Mouse (Mus musculus): ENCODE results near the gene Gclc. TPM values are rescaled to one million over a fixed set of nuclear protein-coding genes. Genes with fewer than 3 reads are reported as not detected.

Gene Gclc
- polyA plus RNA-seq, 1 experiment from 2014 or later: 16.8 TPM

- peaks cover 29% of the 10 kb centered on the region for H3K4me1 ChIP-seq (replicated peaks)
- peak; percentile 59 for ATAC-seq (ENCODE audit: low read depth)
- H3K27me3 ChIP-seq: no peaks in the 10 kb centered on the region
- no peaks in the 10 kb centered on the region for H3K9me3 ChIP-seq
- H3K27ac ChIP-seq (replicated peaks): no peak overlapping the region
- H3K4me2 ChIP-seq: peak overlapping the region; percentile 25
- no peak overlapping the region for H3K4me3 ChIP-seq
- H3K36me3 ChIP-seq: peaks cover 11% of the 10 kb centered on the region
- peak overlapping the region; percentile 38 for H3K9ac ChIP-seq
- WGBS: 24% methylated on average over 10 of the region's 10 CpGs
These were observed 17.5 kb downstream of the Gclc start for GRCm38 (mm10) chr9:77771765-77772383.

DNA sequence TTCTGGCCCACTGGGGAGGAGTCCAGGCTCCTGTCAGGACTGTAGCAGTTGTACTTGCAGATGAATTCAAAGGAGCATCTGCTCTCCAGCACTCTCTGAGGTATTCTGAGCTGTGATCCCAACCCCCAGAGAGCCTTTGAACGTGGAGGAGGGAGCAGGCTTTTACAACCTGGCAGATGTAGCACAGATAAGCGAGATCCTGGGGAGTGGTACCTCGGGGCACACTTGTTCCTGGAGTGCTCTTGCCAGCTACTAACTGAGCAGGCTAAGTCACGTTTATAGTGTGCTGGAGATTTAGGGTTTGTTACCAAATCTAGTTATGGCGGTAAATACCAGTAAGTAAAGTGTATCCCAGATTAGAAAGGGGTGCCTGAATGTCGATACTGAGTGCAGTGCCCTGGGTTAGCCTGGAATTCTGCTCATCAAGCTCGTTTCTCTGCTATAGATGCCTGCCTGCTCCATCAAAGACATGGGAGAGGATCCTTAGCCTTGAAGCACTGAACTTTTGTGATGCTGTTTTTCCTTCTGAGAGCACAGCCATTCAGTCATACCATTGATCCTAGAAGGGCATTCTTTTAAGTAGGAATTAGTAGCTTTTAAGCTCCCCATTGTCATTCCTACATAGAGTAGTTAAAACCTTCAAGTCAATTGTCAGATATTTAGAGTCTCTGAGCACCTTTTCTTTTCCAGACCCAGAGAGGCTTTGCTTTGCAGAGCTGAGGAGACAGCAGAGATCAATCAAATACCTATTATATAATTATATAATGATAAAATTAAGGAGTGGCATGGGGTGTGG lies 22.6 kb downstream of the Gclc start:
- Histone ChIP-seq H3K4me2 (no peak overlapping the region), H3K36me3 (peaks cover 31% of the 10 kb centered on the region), H3K27me3 (no peaks in the 10 kb centered on the region), H3K9me3 (no peaks in the 10 kb centered on the region), H3K4me3 (no peak overlapping the region), H3K9ac (no peak overlapping the region), H3K4me1 (replicated peaks) (peaks cover 10% of the 10 kb centered on the region), H3K27ac (replicated peaks) (no peak overlapping the region)
- ATAC-seq (ENCODE audit: low read depth): peak; percentile 61
- WGBS: 42% methylated on average over 7 of the region's 7 CpGs

GRCm38 (mm10) chr9:77777622-77778021 lies 23.3 kb downstream of the Gclc start:
- H3K9me3 ChIP-seq: no peaks in the 10 kb centered on the region
- no peak overlapping the region for H3K4me3 ChIP-seq
- no peaks in the 10 kb centered on the region for H3K27me3 ChIP-seq
- H3K9ac ChIP-seq: no peak overlapping the region
- no peak overlapping the region for H3K4me2 ChIP-seq
- H3K36me3 ChIP-seq: peaks cover 36% of the 10 kb centered on the region
- no peak overlapping the region for H3K27ac ChIP-seq (replicated peaks)
- ATAC-seq (ENCODE audit: low read depth): no peak
- 88% methylated on average over 5 of the region's 5 CpGs for WGBS
- H3K4me1 ChIP-seq (replicated peaks): peaks cover 8% of the 10 kb centered on the region; the same call in 1 of the 2 replicates

- H3K9ac ChIP-seq: no peak overlapping the region
- H3K36me3 ChIP-seq: peaks cover 52% of the 10 kb centered on the region
- ATAC-seq (ENCODE audit: low read depth): no peak
- H3K4me1 ChIP-seq (replicated peaks): peaks cover 8% of the 10 kb centered on the region; the same call in 1 of the 2 replicates
- WGBS: 90% methylated on average over 4 of the region's 4 CpGs
- H3K4me3 ChIP-seq: no peak overlapping the region
- no peak overlapping the region for H3K4me2 ChIP-seq
- no peak overlapping the region for H3K27ac ChIP-seq (replicated peaks)
- H3K27me3 ChIP-seq: no peaks in the 10 kb centered on the region
- H3K9me3 ChIP-seq: no peaks in the 10 kb centered on the region
These were observed 25.4 kb downstream of the Gclc start for GRCm38 (mm10) chr9:77779711-77780110.

DNA sequence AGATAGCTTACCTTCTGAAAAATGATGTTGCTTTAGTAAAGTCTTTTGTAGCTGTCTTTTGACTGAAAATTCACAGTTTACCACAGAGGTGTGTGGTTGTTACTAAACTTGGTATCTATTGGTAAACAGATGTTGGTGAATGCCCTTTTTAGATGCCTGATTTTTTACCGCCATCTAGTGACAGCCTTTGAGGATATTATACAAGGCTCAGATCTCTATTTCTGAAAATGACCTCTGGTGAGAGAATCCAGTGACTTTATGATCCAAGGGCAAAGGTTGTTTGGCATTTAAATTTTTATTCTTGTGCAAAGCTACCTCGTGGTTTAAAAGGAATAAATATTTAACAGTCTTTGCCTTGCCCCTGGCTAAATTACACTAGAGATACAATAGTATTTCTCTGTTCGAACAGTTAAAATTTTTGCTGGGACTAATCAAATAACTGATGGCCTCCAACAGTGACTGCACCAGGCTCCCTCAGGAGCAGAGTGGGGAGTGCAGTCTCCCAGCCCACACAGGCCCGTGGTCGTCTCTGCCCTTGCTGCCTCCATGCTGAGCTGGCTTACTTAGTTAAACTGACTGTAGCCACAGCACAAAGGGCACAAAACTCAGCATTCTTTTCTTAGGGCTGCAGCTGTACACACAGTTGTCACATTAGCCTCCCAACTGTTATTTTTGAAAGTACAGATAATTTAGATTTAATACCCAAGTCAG lies 27.3 kb downstream of the Gclc start:
- Histone ChIP-seq H3K36me3 (peaks cover 63% of the 10 kb centered on the region), H3K9me3 (no peaks in the 10 kb centered on the region), H3K4me3 (no peak overlapping the region), H3K9ac (no peak overlapping the region), H3K27ac (replicated peaks) (no peak overlapping the region), H3K4me2 (no peak overlapping the region), H3K4me1 (replicated peaks) (peaks cover 4% of the 10 kb centered on the region; the same call in 1 of the 2 replicates), H3K27me3 (no peaks in the 10 kb centered on the region)
- 43% methylated on average over 5 of the region's 5 CpGs for WGBS
- ATAC-seq (ENCODE audit: low read depth): peak; percentile 72; the same call in 1 of the 2 replicates

- Histone ChIP-seq H3K36me3 (peaks cover 68% of the 10 kb centered on the region), H3K4me2 (no peak overlapping the region), H3K9ac (no peak overlapping the region), H3K9me3 (no peaks in the 10 kb centered on the region), H3K4me1 (replicated peaks) (no peaks in the 10 kb centered on the region), H3K27ac (replicated peaks) (no peak overlapping the region), H3K27me3 (no peaks in the 10 kb centered on the region), H3K4me3 (no peak overlapping the region)
- WGBS: 54% methylated on average over 4 of the region's 4 CpGs
- ATAC-seq (ENCODE audit: low read depth): no peak
These were observed 27.9 kb downstream of the Gclc start for GRCm38 (mm10) chr9:77782201-77782600.

DNA sequence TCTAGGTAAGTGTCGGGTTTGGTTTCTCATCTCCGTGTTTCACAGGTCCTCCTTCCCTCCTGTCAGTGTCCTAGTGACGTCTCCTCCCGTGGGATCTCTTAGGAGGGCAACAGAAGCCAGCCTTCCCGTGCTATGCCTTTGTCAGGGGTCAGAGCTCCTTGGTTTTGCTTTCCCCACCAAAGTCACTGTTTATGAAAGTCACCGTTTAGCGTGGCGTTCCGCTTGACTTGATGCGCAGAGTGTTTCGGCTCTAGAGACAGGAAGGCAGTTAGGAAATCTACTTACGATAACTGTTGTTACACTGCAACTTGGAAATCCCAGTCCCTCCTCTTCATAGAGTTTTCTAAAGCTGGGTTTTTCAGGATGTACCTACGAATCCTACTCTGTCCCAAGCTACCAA lies 28.7 kb downstream of the Gclc start:
- Histone ChIP-seq H3K4me3 (no peak overlapping the region), H3K9ac (no peak overlapping the region), H3K9me3 (no peaks in the 10 kb centered on the region), H3K27ac (replicated peaks) (no peak overlapping the region), H3K36me3 (peaks cover 69% of the 10 kb centered on the region), H3K4me2 (no peak overlapping the region), H3K4me1 (replicated peaks) (no peaks in the 10 kb centered on the region), H3K27me3 (no peaks in the 10 kb centered on the region)
- no peak for ATAC-seq (ENCODE audit: low read depth)
- WGBS: 76% methylated on average over 13 of the region's 13 CpGs

GRCm38 (mm10) chr9:77785466-77785865 lies 31.1 kb downstream of the Gclc start:
- no peaks in the 10 kb centered on the region for H3K27me3 ChIP-seq
- no peak overlapping the region for H3K4me3 ChIP-seq
- 93% methylated on average over 8 of the region's 8 CpGs for WGBS
- H3K9me3 ChIP-seq: no peaks in the 10 kb centered on the region
- no peak overlapping the region for H3K9ac ChIP-seq
- H3K27ac ChIP-seq (replicated peaks): no peak overlapping the region
- peaks cover 67% of the 10 kb centered on the region for H3K36me3 ChIP-seq
- no peaks in the 10 kb centered on the region for H3K4me1 ChIP-seq (replicated peaks)
- ATAC-seq (ENCODE audit: low read depth): no peak
- no peak overlapping the region for H3K4me2 ChIP-seq

GRCm38 (mm10) chr9:77787936-77788335 lies 33.6 kb downstream of the Gclc start:
- Histone ChIP-seq H3K27me3 (no peaks in the 10 kb centered on the region), H3K4me2 (no peak overlapping the region), H3K36me3 (peaks cover 84% of the 10 kb centered on the region), H3K9me3 (no peaks in the 10 kb centered on the region), H3K27ac (replicated peaks) (no peak overlapping the region), H3K9ac (no peak overlapping the region), H3K4me3 (no peak overlapping the region), H3K4me1 (replicated peaks) (no peaks in the 10 kb centered on the region)
- ATAC-seq (ENCODE audit: low read depth): no peak
- WGBS: 89% methylated on average over 7 of the region's 7 CpGs

DNA sequence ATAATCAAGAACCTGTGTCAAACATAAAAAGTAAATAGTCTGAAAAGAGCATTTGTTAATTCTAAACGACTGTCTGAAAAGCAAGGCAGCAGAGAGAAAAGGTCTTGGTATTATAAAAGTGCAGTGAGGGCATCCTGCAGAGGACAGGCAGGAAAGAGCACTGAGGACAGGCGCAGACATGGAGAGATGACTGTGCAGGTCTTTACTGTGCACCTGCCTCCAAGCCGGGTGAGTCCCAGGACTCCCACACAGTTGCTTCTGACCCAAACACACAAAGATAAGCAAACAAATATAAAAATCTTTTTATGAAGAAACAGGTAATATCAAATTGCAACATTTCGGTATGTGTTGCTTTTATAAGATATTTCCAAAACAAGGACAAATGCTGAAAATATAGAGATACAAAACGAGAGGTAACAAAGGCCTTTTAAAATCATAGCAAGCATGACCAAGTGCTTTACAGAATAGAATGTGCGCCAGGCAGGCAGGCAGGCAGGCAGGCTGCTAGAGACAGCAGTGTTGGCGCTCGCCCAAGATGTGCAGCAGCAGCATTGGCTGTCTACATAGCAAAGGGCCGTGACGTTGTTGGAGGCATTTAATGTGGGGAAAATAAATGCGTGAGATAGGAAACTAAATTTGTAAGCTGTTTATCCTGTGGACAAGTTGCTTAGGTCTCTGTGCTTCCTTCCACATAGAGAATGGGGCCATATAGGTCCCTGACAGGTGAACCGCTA lies 35.4 kb downstream of the Gclc start:
- 60% methylated on average over 12 of the region's 12 CpGs for WGBS
- no peaks in the 10 kb centered on the region for H3K9me3 ChIP-seq
- peak; percentile 96 for ATAC-seq (ENCODE audit: low read depth)
- 0 out of 2 replicates have a peak overlapping the region, but pooled peaks have one; percentile 8 for H3K9ac ChIP-seq
- peaks cover 83% of the 10 kb centered on the region for H3K36me3 ChIP-seq
- no peak overlapping the region for H3K4me3 ChIP-seq
- no peaks in the 10 kb centered on the region for H3K4me1 ChIP-seq (replicated peaks)
- H3K27ac ChIP-seq (replicated peaks): peak overlapping the region; percentile 62; the same call in 1 of the 2 replicates
- H3K27me3 ChIP-seq: no peaks in the 10 kb centered on the region
- H3K4me2 ChIP-seq: no peak overlapping the region

GRCm38 (mm10) chr9:77793838-77794237 lies 39.5 kb downstream of the Gclc start:
- Histone ChIP-seq H3K4me2 (no peak overlapping the region), H3K4me1 (replicated peaks) (no peaks in the 10 kb centered on the region), H3K9ac (no peak overlapping the region), H3K27ac (replicated peaks) (no peak overlapping the region), H3K4me3 (no peak overlapping the region), H3K9me3 (no peaks in the 10 kb centered on the region), H3K36me3 (peaks cover 55% of the 10 kb centered on the region), H3K27me3 (no peaks in the 10 kb centered on the region)
- ATAC-seq (ENCODE audit: low read depth): no peak
- WGBS: 25% methylated on average over 3 of the region's 3 CpGs

Measured in neural tube, embryonic 13.5 days (tissue).